Mouse (Mus musculus): ENCODE results near the gene Tmem110. TPM values are rescaled to one million over a fixed set of nuclear protein-coding genes. Genes with fewer than 3 reads are reported as not detected.

Gene Tmem110
- 10 to 100 TPM; 28.1 to 28.8 TPM for total RNA-seq (2021)

- intact Hi-C loops (cut with DNase I): loop anchor here (5.0 to 10.0 kb wide), 2 partner anchors 59 to 108 kb away; partner anchors contain the start of gene Itih4
- DNase-seq: peak; percentile 87
These were observed at the start of gene Tmem110 for GRCm38 (mm10) chr14:30825476-30826131. Tmem110 (plus strand) TSS chr14:30825590.

- intact Hi-C loops (cut with DNase I): no loop called here
- no peak for DNase-seq
These were observed 40.8 kb upstream of the Tmem110 start for GRCm38 (mm10) chr14:30784614-30785013.

GRCm38 (mm10) chr14:30789471-30789870, 35.9 kb upstream of the Tmem110 start:
- no peak for DNase-seq
- intact Hi-C loops (cut with DNase I): no loop called here

- DNase-seq: no peak
- intact Hi-C loops (cut with DNase I): no loop called here
These were observed 32.5 kb upstream of the Tmem110 start for GRCm38 (mm10) chr14:30792871-30793270.

- DNase-seq: no peak
- intact Hi-C loops (cut with DNase I): no loop called here
These were observed 23.6 kb upstream of the Tmem110 start for GRCm38 (mm10) chr14:30801756-30802155.

- DNase-seq: no peak
- intact Hi-C loops (cut with DNase I): loop anchor here (10.0 kb wide), 1 partner anchor 64 kb away; the partner anchor contains the start of gene Itih4
These were observed 4.3 kb upstream of the Tmem110 start for GRCm38 (mm10) chr14:30821136-30821535.

- intact Hi-C loops (cut with DNase I): loop anchor here (10.0 kb wide), 1 partner anchor 60 kb away; the partner anchor contains the start of gene Itih4
These were observed 864 bp upstream of the Tmem110 start for GRCm38 (mm10) chr14:30824456-30824995.

GRCm38 (mm10) chr14:30825021-30825475, 342 bp upstream of the Tmem110 start:
- DNase-seq: no peak
- intact Hi-C loops (cut with DNase I): loop anchor here (5.0 to 10.0 kb wide), 2 partner anchors 60 to 108 kb away; partner anchors contain the start of gene Itih4

More at GRCm38 (mm10) chr14:30824456-30824995, 864 bp upstream of the Tmem110 start:
- DNase-seq: no peak

GRCm38 (mm10) chr14:30826174-30827140, 1.1 kb downstream of the Tmem110 start:
- no peak for DNase-seq
- intact Hi-C loops (cut with DNase I): loop anchor here (5.0 to 10.0 kb wide), 2 partner anchors 58 to 109 kb away; partner anchors contain the start of gene Itih4

GRCm38 (mm10) chr14:30827480-30827879, 2.1 kb downstream of the Tmem110 start:
- intact Hi-C loops (cut with DNase I): loop anchor here (5.0 to 10.0 kb wide), 2 partner anchors 57 to 110 kb away; partner anchors contain the start of gene Itih4
- no peak for DNase-seq

GRCm38 (mm10) chr14:30828077-30828476, 2.7 kb downstream of the Tmem110 start:
- intact Hi-C loops (cut with DNase I): loop anchor here (5.0 to 10.0 kb wide), 2 partner anchors 57 to 111 kb away; partner anchors contain the start of gene Itih4
- no peak for DNase-seq

GRCm38 (mm10) chr14:30828635-30829460, 3.5 kb downstream of the Tmem110 start:
- intact Hi-C loops (cut with DNase I): loop anchor here (5.0 to 10.0 kb wide), 2 partner anchors 56 to 112 kb away; partner anchors contain the start of gene Itih4
- no peak for DNase-seq

GRCm38 (mm10) chr14:30837416-30837996, 12.1 kb downstream of the Tmem110 start:
- DNase-seq: no peak
- intact Hi-C loops (cut with DNase I): no loop called here

GRCm38 (mm10) chr14:30843701-30844100, 18.3 kb downstream of the Tmem110 start:
- intact Hi-C loops (cut with DNase I): no loop called here
- no peak for DNase-seq

- intact Hi-C loops (cut with DNase I): no loop called here
- no peak for DNase-seq
These were observed 25.1 kb downstream of the Tmem110 start for GRCm38 (mm10) chr14:30850504-30850903.

- DNase-seq: no peak
- intact Hi-C loops (cut with DNase I): no loop called here
These were observed 26.9 kb downstream of the Tmem110 start for GRCm38 (mm10) chr14:30852325-30852724.

GRCm38 (mm10) chr14:30855316-30855715, 29.9 kb downstream of the Tmem110 start:
- intact Hi-C loops (cut with DNase I): no loop called here
- DNase-seq: no peak

GRCm38 (mm10) chr14:30856885-30857507, 31.6 kb downstream of the Tmem110 start:
- no peak for DNase-seq
- intact Hi-C loops (cut with DNase I): no loop called here

GRCm38 (mm10) chr14:30857990-30858389, 32.6 kb downstream of the Tmem110 start:
- intact Hi-C loops (cut with DNase I): no loop called here
- no peak for DNase-seq

All from left cerebral cortex, postnatal 4 days (tissue).